In the genomic region with DNA sequence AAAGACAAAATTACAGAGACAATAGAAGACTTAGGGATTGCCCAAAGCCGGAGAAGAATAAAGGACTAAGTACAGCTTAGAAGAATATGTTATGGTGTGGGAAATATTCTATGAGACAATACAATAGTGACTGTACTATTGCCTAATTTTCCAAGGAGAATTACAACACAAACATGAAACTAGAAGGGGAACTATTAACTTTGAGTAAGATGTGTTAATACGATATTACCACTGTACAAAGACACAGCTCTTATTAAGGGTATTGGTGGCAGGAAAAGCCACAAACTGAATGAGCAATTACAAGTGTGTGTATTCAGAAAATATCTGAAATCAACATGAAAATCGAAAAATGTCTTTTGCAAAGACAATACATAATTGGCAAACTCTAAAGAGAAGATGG, we compare ENCODE assay signal across 18 mouse cellular contexts.
"Had no signal": no experiment of that assay in that cellular context is flagged by ENCODE, and none has a peak within 500 bp of the region (broad histone marks: within the 10 kb centered on the region; RNA-seq: fewer than 3 reads in every experiment).

No protein-coding gene starts in this region.

- DNase-seq: gastrocnemius, adult 2 months; gastrocnemius, postnatal 10 days; gastrocnemius, postnatal 25 days; heart, adult 11 months; heart, adult 2 months; heart, postnatal 10 days; heart, postnatal 4 days; kidney, adult 11 months; kidney, adult 2 months; kidney, adult 9 months; kidney, postnatal 14 days; kidney, postnatal 36 days; layer of hippocampus, adult 9-11 months; layer of hippocampus, postnatal 36 days; left cerebral cortex, postnatal 4 days had no signal

- ATAC-seq: hindbrain, postnatal 0 days; intestine, embryonic 16.5 days; liver, embryonic 12.5 days had no signal
